Mouse (Mus musculus) ES-Bruce4 (cell line): ENCODE measurements at regions not wholly inside any gene's neighbourhood (a gene's known extent, or its start where the extent isn't known, plus 50 kb on each side); places are given as distances from the start of the nearest gene placed in this dataset.

Experiments used
- CTCF ChIP-seq: IDR thresholded peaks from one replicate; pipeline ENCODE4 v1.8.1; 2011; ENCODE audit warnings: low read depth, low read length
- EP300 ChIP-seq: IDR thresholded peaks from 2 replicates; pipeline ENCODE4 v1.6.1; 2011; ENCODE audit warnings: low read depth, low read length; ENCODE audit not compliant: insufficient read depth
- POLR2A ChIP-seq: IDR thresholded peaks from one replicate; pipeline ENCODE4 v1.8.1; 2011; ENCODE audit warnings: low read length; ENCODE audit not compliant: insufficient read depth

DNA sequence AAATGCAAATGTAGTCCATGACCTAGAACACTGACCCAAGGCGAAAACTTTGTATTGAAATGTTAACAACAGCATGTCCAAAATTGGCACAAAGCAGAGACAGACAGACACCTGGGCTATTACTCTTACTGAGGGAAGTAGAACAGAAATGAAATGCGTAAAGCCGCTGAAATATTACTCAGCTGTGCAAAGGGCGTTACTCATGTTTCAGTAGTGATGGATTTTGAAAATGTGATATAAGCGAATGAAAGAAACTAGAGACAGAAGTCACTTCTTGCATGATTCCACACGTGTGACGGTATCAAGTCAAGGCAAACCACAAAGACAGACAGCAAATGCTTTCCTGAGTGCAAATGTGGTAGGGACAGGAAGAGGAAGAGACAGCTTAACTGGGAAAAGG, 61.3 kb upstream of the D1Pas1 start:
- TF ChIP-seq CTCF (no peak), POLR2A (no peak), EP300 (no peak)
